In the genomic region with DNA sequence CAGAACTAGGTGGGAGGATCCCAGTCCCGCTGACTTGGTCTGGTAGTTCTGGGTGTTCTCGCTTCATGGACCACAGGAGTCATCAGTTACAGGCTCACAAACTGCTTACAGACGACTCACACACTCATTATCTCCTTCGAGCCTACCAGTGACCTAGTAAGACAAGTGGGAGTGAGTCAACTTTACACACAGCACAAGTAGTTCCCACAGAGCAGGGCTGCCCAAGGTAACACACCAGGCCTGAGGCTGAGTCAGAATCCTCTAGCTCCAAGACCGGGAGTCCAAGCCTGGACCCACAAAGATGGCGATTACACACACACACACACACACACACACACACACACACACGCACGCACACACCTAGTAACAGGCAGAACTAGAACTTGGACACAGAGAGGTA, we compare ENCODE assay signal across 11 mouse cellular contexts. TPM values are rescaled to one million over a fixed set of nuclear protein-coding genes. Genes with fewer than 3 reads are reported as not detected.
DNase-seq lines count a peak whose midpoint lies in the region; ATAC-seq and TF ChIP-seq lines count a peak whose summit lies in the region.
"Had no signal": no experiment of that assay in that cellular context is flagged by ENCODE, and none has a peak within 500 bp of the region (broad histone marks: within the 10 kb centered on the region; RNA-seq: fewer than 3 reads in every experiment).

No protein-coding gene starts in this region.

- TF ChIP-seq EP300 in liver, postnatal 0 days (IDR thresholded peaks at IDR 0.05; ENCODE audit: low read depth): no peak

- WGBS in liver, embryonic 12.5 days (ENCODE audit: insufficient replicate concordance): 66% methylated on average over 8 of the region's 8 CpGs
- 68% methylated on average over 8 of the region's 8 CpGs for WGBS in liver, postnatal 0 days (ENCODE audit: insufficient replicate concordance)
- 86% methylated on average over 8 of the region's 8 CpGs for WGBS in embryonic facial prominence, embryonic 14.5 days
- WGBS in intestine, embryonic 16.5 days: 86% methylated on average over 8 of the region's 8 CpGs
- WGBS in neural tube, embryonic 14.5 days: 83% methylated on average over 8 of the region's 8 CpGs

- peaks cover 20% of the 10 kb centered on the region for H3K4me1 ChIP-seq in liver, embryonic 12.5 days
- peaks cover 5% of the 10 kb centered on the region; the same call in 1 of the 2 replicates for H3K4me1 ChIP-seq in liver, postnatal 0 days (ENCODE audit: insufficient read depth)
- H3K4me1 ChIP-seq in embryonic facial prominence, embryonic 14.5 days (ENCODE audit: control insufficient read depth, insufficient read depth, low read length): 0 out of 2 replicates have a peak, but pooled peaks cover 8% of the 10 kb centered on the region
- H3K4me1 ChIP-seq in intestine, embryonic 16.5 days (ENCODE audit: control insufficient read depth, insufficient read depth, low read length): peaks cover 10% of the 10 kb centered on the region
- H3K4me1 ChIP-seq in neural tube, embryonic 14.5 days (ENCODE audit: control insufficient read depth, insufficient read depth, low read length): peaks cover 17% of the 10 kb centered on the region

- no peak for TF ChIP-seq CTCF in liver, postnatal 0 days (IDR thresholded peaks at IDR 0.05; ENCODE audit: low read depth)

- H3K36me3 ChIP-seq in liver, embryonic 12.5 days: 0 out of 2 replicates have a peak, but pooled peaks cover 17% of the 10 kb centered on the region
- peaks cover 3% of the 10 kb centered on the region; the same call in 1 of the 2 replicates for H3K36me3 ChIP-seq in liver, postnatal 0 days (replicated peaks; ENCODE audit: insufficient read depth, low read length)
- peaks cover 24% of the 10 kb centered on the region for H3K36me3 ChIP-seq in embryonic facial prominence, embryonic 14.5 days (ENCODE audit: control insufficient read depth, insufficient read depth, low read length)
- H3K36me3 ChIP-seq in intestine, embryonic 16.5 days (ENCODE audit: control insufficient read depth, insufficient read depth, low read length): peaks cover 8% of the 10 kb centered on the region; the same call in 1 of the 2 replicates
- H3K36me3 ChIP-seq in neural tube, embryonic 14.5 days (ENCODE audit: control insufficient read depth, insufficient read depth, low read length): peaks cover 11% of the 10 kb centered on the region

- no peaks in the 10 kb centered on the region for H3K9me3 ChIP-seq in liver, embryonic 12.5 days (replicated peaks)
- no peaks in the 10 kb centered on the region for H3K9me3 ChIP-seq in liver, postnatal 0 days (ENCODE audit: low read length)
- H3K9me3 ChIP-seq in embryonic facial prominence, embryonic 14.5 days (ENCODE audit: control insufficient read depth, low read length): no peaks in the 10 kb centered on the region
- H3K9me3 ChIP-seq in intestine, embryonic 16.5 days (ENCODE audit: control insufficient read depth, low read length): no peaks in the 10 kb centered on the region
- H3K9me3 ChIP-seq in neural tube, embryonic 14.5 days (ENCODE audit: control insufficient read depth, low read length): no peaks in the 10 kb centered on the region

- no peak for DNase-seq in liver, postnatal 0 days
- no peak for DNase-seq in embryonic facial prominence, embryonic 14.5 days (ENCODE audit: low spot score)
- DNase-seq in layer of hippocampus, postnatal 14 days (ENCODE audit: low spot score in 2 of 2): no peak
- DNase-seq in left cerebral cortex, postnatal 25 days (ENCODE audit: low spot score in 2 of 2): no peak
- DNase-seq in embryo, embryonic 10.5 days (ENCODE audit: low spot score): no peak
- DNase-seq: right cerebral cortex, postnatal 25 days had no signal

- H3K4me3 ChIP-seq in liver, embryonic 12.5 days: no peak overlapping the region
- H3K4me3 ChIP-seq in liver, postnatal 0 days (ENCODE audit: low read depth, low read length): no peak overlapping the region
- H3K4me3 ChIP-seq in embryonic facial prominence, embryonic 14.5 days (ENCODE audit: low read depth, low read length): peak overlapping the region; percentile 61
- H3K4me3 ChIP-seq in intestine, embryonic 16.5 days (ENCODE audit: low read length): peak overlapping the region; percentile 82
- H3K4me3 ChIP-seq in neural tube, embryonic 14.5 days (ENCODE audit: low read depth, low read length): peak overlapping the region; percentile 66; the same call in 1 of the 2 replicates

- H3K9ac ChIP-seq in liver, embryonic 12.5 days: no peak overlapping the region
- H3K9ac ChIP-seq in liver, postnatal 0 days (replicated peaks): no peak overlapping the region
- no peak overlapping the region; the same call in 1 of the 2 replicates for H3K9ac ChIP-seq in embryonic facial prominence, embryonic 14.5 days (ENCODE audit: low read depth, low read length)
- peak overlapping the region; percentile 82 for H3K9ac ChIP-seq in intestine, embryonic 16.5 days (ENCODE audit: low read depth, low read length)
- no peak overlapping the region for H3K9ac ChIP-seq in neural tube, embryonic 14.5 days (replicated peaks; ENCODE audit: low read depth, low read length)

- H3K27ac ChIP-seq in liver, embryonic 12.5 days: no peak overlapping the region
- no peak overlapping the region for H3K27ac ChIP-seq in liver, postnatal 0 days (ENCODE audit: low read depth)
- H3K27ac ChIP-seq in embryonic facial prominence, embryonic 14.5 days (replicated peaks; ENCODE audit: low read depth, low read length): no peak overlapping the region
- H3K27ac ChIP-seq in intestine, embryonic 16.5 days (ENCODE audit: low read length): no peak overlapping the region
- H3K27ac ChIP-seq in neural tube, embryonic 14.5 days (ENCODE audit: low read depth, low read length): no peak overlapping the region
- H3K27ac ChIP-seq: macrophage had no signal

- intact Hi-C loops in left cerebral cortex, postnatal 25 days (cut with DNase I): no loop called here

- H3K27me3 ChIP-seq in liver, embryonic 12.5 days (replicated peaks): peaks cover 21% of the 10 kb centered on the region
- no peaks in the 10 kb centered on the region for H3K27me3 ChIP-seq in liver, postnatal 0 days (ENCODE audit: insufficient read depth, low read length)
- no peaks in the 10 kb centered on the region for H3K27me3 ChIP-seq in embryonic facial prominence, embryonic 14.5 days (replicated peaks; ENCODE audit: control insufficient read depth, insufficient read depth, low read length)
- no peaks in the 10 kb centered on the region for H3K27me3 ChIP-seq in intestine, embryonic 16.5 days (replicated peaks; ENCODE audit: control insufficient read depth, insufficient read depth, low read length)
- H3K27me3 ChIP-seq in neural tube, embryonic 14.5 days (ENCODE audit: control insufficient read depth, insufficient read depth, low read length): no peaks in the 10 kb centered on the region

- ATAC-seq in liver, embryonic 12.5 days: no peak
- no peak for ATAC-seq in liver, postnatal 0 days
- no peak for ATAC-seq in embryonic facial prominence, embryonic 14.5 days (ENCODE audit: low read depth)
- no peak for ATAC-seq in intestine, embryonic 16.5 days
- no peak for ATAC-seq in neural tube, embryonic 14.5 days (ENCODE audit: low read depth)

- H3K4me2 ChIP-seq in liver, embryonic 12.5 days: peak overlapping the region; percentile 62
- H3K4me2 ChIP-seq in liver, postnatal 0 days (ENCODE audit: low read depth, low read length): no peak overlapping the region
- peak overlapping the region; percentile 75 for H3K4me2 ChIP-seq in embryonic facial prominence, embryonic 14.5 days (ENCODE audit: low read depth, low read length)
- peak overlapping the region; percentile 90 for H3K4me2 ChIP-seq in intestine, embryonic 16.5 days (ENCODE audit: low read depth, low read length)
- H3K4me2 ChIP-seq in neural tube, embryonic 14.5 days (ENCODE audit: low read depth, low read length): peak overlapping the region; percentile 59

RNA-seq across cellular contexts. Expression of gene Zfp13, which starts 14.5 kb away (rescaled TPM):
- polyA plus RNA-seq in liver, embryonic 12.5 days (2016; fragmentation: Nextera tagmentation; extraction: Ambion mirVana): 2.8 and 2.9 TPM in 2 replicates
- polyA plus RNA-seq in liver, postnatal 0 days (2015; fragmentation: Nextera tagmentation; extraction: Ambion mirVana): 1.1 and 1.4 TPM in 2 replicates
- 11.6 and 11.7 TPM in 2 replicates for polyA plus RNA-seq in embryonic facial prominence, embryonic 14.5 days (2014; fragmentation: Nextera tagmentation; extraction: Ambion mirVana)
- polyA plus RNA-seq in intestine, embryonic 16.5 days (2015; fragmentation: Nextera tagmentation; extraction: Ambion mirVana): 8.6 and 8.8 TPM in 2 replicates
- 26.6 TPM in 2 replicates for polyA plus RNA-seq in neural tube, embryonic 14.5 days (2014; fragmentation: Nextera tagmentation; extraction: Ambion mirVana)
- total RNA-seq in layer of hippocampus, postnatal 14 days (2021): 10 to 100 TPM; 29.8 to 30.1 TPM
- 10 to 100 TPM; 23.7 to 25.3 TPM for total RNA-seq in left cerebral cortex, postnatal 25 days (2021)
- total RNA-seq: hematopoietic stem cell, adult 5-6 weeks had no signal

RNA-seq across cellular contexts. Expression of gene Zscan10, which starts 15.9 kb away (rescaled TPM):
- polyA plus RNA-seq in liver, embryonic 12.5 days (2016; fragmentation: Nextera tagmentation; extraction: Ambion mirVana): not detected in 2 replicates
- not detected in 2 replicates for polyA plus RNA-seq in liver, postnatal 0 days (2015; fragmentation: Nextera tagmentation; extraction: Ambion mirVana)
- polyA plus RNA-seq in embryonic facial prominence, embryonic 14.5 days (2014; fragmentation: Nextera tagmentation; extraction: Ambion mirVana): 0.14 TPM in 1 of 2 replicates, not detected in the other
- 0.09 TPM in 1 of 2 replicates, not detected in the other for polyA plus RNA-seq in intestine, embryonic 16.5 days (2015; fragmentation: Nextera tagmentation; extraction: Ambion mirVana)
- not detected in 2 replicates for polyA plus RNA-seq in neural tube, embryonic 14.5 days (2014; fragmentation: Nextera tagmentation; extraction: Ambion mirVana)
- total RNA-seq in layer of hippocampus, postnatal 14 days (2021): under 1 TPM in 1 of 2 experiments, not detected in 1; 0.36 TPM
- not detected for total RNA-seq in left cerebral cortex, postnatal 25 days (2021)
- total RNA-seq: hematopoietic stem cell, adult 5-6 weeks had no signal
- polyA plus RNA-seq: macrophage had no signal

RNA-seq across cellular contexts. Expression of gene Zfp213, which starts 20.7 kb away (rescaled TPM):
- polyA plus RNA-seq in liver, embryonic 12.5 days (2016; fragmentation: Nextera tagmentation; extraction: Ambion mirVana): 8.3 and 9.1 TPM in 2 replicates
- 5.2 and 5.5 TPM in 2 replicates for polyA plus RNA-seq in liver, postnatal 0 days (2015; fragmentation: Nextera tagmentation; extraction: Ambion mirVana)
- polyA plus RNA-seq in embryonic facial prominence, embryonic 14.5 days (2014; fragmentation: Nextera tagmentation; extraction: Ambion mirVana): 17.7 and 18.2 TPM in 2 replicates
- polyA plus RNA-seq in intestine, embryonic 16.5 days (2015; fragmentation: Nextera tagmentation; extraction: Ambion mirVana): 16.0 and 16.8 TPM in 2 replicates
- polyA plus RNA-seq in neural tube, embryonic 14.5 days (2014; fragmentation: Nextera tagmentation; extraction: Ambion mirVana): 16.9 and 19.8 TPM in 2 replicates
- total RNA-seq in layer of hippocampus, postnatal 14 days (2021): 1 to 10 TPM; 4.6 to 6.5 TPM
- total RNA-seq in left cerebral cortex, postnatal 25 days (2021): 1 to 10 TPM; 6.5 to 7.0 TPM

Comparison
In these comparisons a context has a peak if more than half of its experiments do, and no peak if none do; other contexts are left out.
1. H3K4me3 ChIP-seq: peak in embryonic facial prominence, embryonic 14.5 days (single experiment), intestine, embryonic 16.5 days (single experiment) and neural tube, embryonic 14.5 days (single experiment); none in liver, embryonic 12.5 days (single experiment) and liver, postnatal 0 days (single experiment).